Mouse (Mus musculus) heart, adult 2 months (tissue): ENCODE data around the gene Stk39.

ENCODE experiments used
- CTCF ChIP-seq: fragments of 200-600 bp; IDR thresholded peaks from 2 replicates; pipeline ENCODE4 v1.8.1; 2022; ENCODE audit warnings: antibody characterized with exemption, mild to moderate bottlenecking, moderate library complexity
- POLR2A ChIP-seq: fragments of 200-500 bp; IDR thresholded peaks from 2 replicates; pipeline ENCODE4 v1.6.1; 2011; ENCODE audit warnings: mild to moderate bottlenecking, low read depth, low read length, control low read depth; ENCODE audit not compliant: insufficient read depth

GRCm38 (mm10) chr2:68176425-68176824 is 295.6 kb downstream of the Stk39 start:
- TF ChIP-seq CTCF (no peak), POLR2A (no peak)
